Mouse (Mus musculus): Measurements from ENCODE around the gene St7l. TPM values are rescaled to one million over a fixed set of nuclear protein-coding genes. Genes with fewer than 3 reads are reported as not detected.

The St7l gene
- total RNA-seq, 1 experiment from 2014 or later = 23.4 TPM

DNA sequence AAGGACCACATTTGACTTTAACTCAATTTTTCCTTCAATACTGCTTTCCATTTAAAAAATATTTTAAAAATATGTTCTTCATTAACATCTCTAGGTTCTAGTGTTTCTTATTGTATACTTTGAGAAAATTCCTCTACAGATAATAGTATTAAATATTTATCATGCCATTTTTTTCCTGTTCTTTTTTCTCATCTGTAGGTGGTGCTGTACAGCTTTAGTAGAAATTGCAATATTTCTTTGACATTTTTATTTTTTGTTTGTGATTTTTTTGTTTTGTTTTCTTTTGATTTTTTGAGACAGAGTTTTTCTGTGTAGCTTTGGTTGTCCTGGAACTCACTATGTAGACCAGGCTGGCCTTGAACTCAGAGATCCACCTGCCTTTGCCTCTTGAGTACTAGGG, 5.8 kb downstream of the St7l start:
- no peak for ATAC-seq (replicated peaks; ENCODE audit: insufficient number of reproducible peaks, low FRiP score, low TSS enrichment, poor library complexity, severe bottlenecking)

GRCm38 (mm10) chr3:104888585-104888984, 24.8 kb downstream of the St7l start:
- no peak for ATAC-seq (replicated peaks; ENCODE audit: insufficient number of reproducible peaks, low FRiP score, low TSS enrichment, poor library complexity, severe bottlenecking)

- ATAC-seq (replicated peaks; ENCODE audit: insufficient number of reproducible peaks, low FRiP score, low TSS enrichment, poor library complexity, severe bottlenecking) = no peak
These were observed 32.3 kb downstream of the St7l start for GRCm38 (mm10) chr3:104896141-104896540.

- no peak for ATAC-seq (replicated peaks; ENCODE audit: insufficient number of reproducible peaks, low FRiP score, low TSS enrichment, poor library complexity, severe bottlenecking)
These were observed 37.3 kb downstream of the St7l start for GRCm38 (mm10) chr3:104901154-104901553.

- no peak for ATAC-seq (replicated peaks; ENCODE audit: insufficient number of reproducible peaks, low FRiP score, low TSS enrichment, poor library complexity, severe bottlenecking)
These were observed 41.6 kb downstream of the St7l start for GRCm38 (mm10) chr3:104905389-104905788.

DNA sequence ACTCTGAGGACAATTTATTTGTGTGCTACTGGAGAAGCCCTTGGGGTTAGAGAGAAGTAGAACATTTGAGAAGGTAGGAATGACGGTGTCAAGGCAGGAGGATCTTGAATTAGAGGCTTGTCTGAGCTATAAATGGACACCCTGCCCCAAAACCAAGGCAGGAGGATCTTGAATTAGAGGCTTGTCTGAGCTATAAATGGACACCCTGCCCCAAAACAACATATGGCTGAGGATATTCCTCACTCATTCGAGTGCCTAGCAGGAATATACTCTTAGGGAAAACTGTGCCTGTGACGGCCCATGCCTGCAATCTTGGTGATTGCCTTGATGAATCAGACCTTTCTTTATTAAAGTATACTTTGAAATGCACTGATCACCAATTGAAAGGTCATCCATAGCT, 42.2 kb downstream of the St7l start:
- ATAC-seq (replicated peaks; ENCODE audit: insufficient number of reproducible peaks, low FRiP score, low TSS enrichment, poor library complexity, severe bottlenecking) = no peak

GRCm38 (mm10) chr3:104909195-104909594, 45.4 kb downstream of the St7l start:
- ATAC-seq (replicated peaks; ENCODE audit: insufficient number of reproducible peaks, low FRiP score, low TSS enrichment, poor library complexity, severe bottlenecking) = no peak

DNA sequence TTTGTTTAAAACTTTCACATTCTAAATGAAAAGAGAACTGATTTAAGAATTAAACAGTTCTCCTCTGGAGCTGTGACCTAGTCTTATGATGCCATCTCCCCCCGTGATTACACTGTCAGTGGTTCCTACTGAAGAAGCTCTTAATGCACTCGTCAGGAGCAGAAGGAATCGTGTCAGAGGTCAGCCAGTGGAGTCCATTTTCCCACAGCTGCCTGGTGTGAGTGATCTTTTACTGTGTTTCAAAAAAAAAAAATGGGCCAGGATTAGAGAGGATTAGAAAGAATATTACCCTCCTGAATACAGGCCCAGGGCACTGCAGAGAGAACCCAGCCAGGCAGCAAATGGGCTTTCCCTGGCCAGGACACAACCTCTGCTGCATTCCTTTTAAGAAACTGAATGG, 51.2 kb downstream of the St7l start:
- ATAC-seq (replicated peaks; ENCODE audit: insufficient number of reproducible peaks, low FRiP score, low TSS enrichment, poor library complexity, severe bottlenecking) = no peak

- no peak for ATAC-seq (replicated peaks; ENCODE audit: insufficient number of reproducible peaks, low FRiP score, low TSS enrichment, poor library complexity, severe bottlenecking)
These were observed 65.6 kb downstream of the St7l start for GRCm38 (mm10) chr3:104929385-104929784.

GRCm38 (mm10) chr3:104937728-104938305, 74.0 kb downstream of the St7l start:
- no peak for ATAC-seq (replicated peaks; ENCODE audit: insufficient number of reproducible peaks, low FRiP score, low TSS enrichment, poor library complexity, severe bottlenecking)

GRCm38 (mm10) chr3:104938327-104938726, 74.5 kb downstream of the St7l start:
- no peak for ATAC-seq (replicated peaks; ENCODE audit: insufficient number of reproducible peaks, low FRiP score, low TSS enrichment, poor library complexity, severe bottlenecking)

- no peak for ATAC-seq (replicated peaks; ENCODE audit: insufficient number of reproducible peaks, low FRiP score, low TSS enrichment, poor library complexity, severe bottlenecking)
These were observed 76.9 kb downstream of the St7l start for GRCm38 (mm10) chr3:104940691-104941090.

- ATAC-seq (replicated peaks; ENCODE audit: insufficient number of reproducible peaks, low FRiP score, low TSS enrichment, poor library complexity, severe bottlenecking) = no peak
These were observed 78.9 kb downstream of the St7l start for GRCm38 (mm10) chr3:104942682-104943081.

DNA sequence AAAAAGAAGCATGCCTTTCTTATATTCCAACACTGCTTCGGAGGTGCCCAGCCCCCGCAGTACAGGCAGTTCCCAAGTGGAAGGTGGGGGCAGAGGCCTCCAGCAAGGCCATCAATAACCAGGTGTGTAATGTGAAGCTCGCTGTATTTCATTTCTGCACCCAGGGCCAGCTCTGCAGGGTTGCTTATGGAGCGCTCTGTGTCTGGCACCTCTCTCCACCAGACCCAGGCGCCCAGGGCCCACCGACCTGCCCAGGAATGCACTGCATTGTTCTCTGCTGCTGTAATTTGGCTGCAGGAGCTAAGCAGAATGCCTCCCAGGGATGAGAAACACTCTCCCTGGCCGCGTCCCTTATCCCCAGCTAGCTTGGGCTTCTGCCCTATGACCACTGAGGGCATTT, 79.5 kb downstream of the St7l start:
- no peak for ATAC-seq (replicated peaks; ENCODE audit: insufficient number of reproducible peaks, low FRiP score, low TSS enrichment, poor library complexity, severe bottlenecking)

DNA sequence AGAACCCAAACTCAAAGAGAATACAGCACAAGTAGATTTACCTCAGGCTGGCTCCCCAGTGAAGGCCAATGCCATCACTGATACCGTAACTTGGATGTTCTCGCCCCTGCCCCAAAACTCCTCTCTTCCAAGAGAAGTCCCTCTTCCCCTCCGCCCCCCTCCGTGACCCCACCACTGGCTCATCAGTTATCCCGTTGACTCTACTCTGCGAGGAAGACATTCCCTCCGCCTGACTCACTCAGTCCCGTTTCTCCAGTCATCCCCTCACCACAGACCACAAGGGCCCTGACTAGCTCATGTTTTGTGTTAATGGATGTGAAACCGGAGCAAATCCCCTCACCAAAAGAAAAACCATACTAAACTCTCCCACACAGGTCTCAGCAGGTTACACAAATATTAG, 81.1 kb downstream of the St7l start:
- ATAC-seq (replicated peaks; ENCODE audit: insufficient number of reproducible peaks, low FRiP score, low TSS enrichment, poor library complexity, severe bottlenecking) = no peak

DNA sequence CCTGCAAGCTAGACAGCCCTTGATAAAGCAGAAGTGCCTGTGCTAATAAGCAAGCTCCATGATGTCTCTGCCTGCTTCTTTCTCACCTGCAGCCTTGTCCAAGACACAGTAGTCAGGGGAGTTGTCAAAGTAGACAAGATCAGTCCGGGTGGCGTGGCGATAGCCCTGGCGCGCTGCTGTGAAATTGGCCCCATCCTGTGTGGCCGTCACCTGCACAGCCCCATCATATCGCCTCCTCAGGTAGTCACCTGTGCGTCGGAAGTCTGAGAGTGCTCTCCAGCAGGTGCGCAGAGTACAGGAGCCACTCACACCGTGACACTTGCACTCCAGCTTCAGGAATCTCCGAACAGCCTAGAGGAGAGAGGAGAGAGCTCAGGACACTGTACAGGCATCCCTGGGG, 87.1 kb downstream of the St7l start:
- no peak for ATAC-seq (replicated peaks; ENCODE audit: insufficient number of reproducible peaks, low FRiP score, low TSS enrichment, poor library complexity, severe bottlenecking)

- no peak for ATAC-seq (replicated peaks; ENCODE audit: insufficient number of reproducible peaks, low FRiP score, low TSS enrichment, poor library complexity, severe bottlenecking)
These were observed 89.3 kb downstream of the St7l start for GRCm38 (mm10) chr3:104952891-104953670.

DNA sequence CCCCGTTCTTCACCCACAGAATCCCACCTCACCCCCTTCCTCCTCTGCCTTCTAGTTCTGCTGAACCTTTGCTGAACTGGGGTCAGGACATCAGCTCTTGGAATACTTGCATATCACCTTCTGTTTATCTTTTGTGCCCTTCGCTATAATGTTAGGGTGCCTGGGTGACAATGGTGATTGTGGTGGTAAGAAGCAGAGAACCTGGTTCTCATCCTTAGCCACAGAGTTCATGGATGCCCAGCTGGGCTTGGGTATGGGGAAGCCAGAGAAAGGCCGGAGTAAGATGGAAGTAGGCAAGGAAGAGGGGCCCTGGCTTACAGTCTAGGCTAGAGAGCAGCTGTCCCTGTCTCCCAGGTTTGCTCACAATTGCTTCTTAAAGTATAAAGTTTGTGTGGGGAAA, 90.3 kb downstream of the St7l start:
- no peak for ATAC-seq (replicated peaks; ENCODE audit: insufficient number of reproducible peaks, low FRiP score, low TSS enrichment, poor library complexity, severe bottlenecking)

DNA sequence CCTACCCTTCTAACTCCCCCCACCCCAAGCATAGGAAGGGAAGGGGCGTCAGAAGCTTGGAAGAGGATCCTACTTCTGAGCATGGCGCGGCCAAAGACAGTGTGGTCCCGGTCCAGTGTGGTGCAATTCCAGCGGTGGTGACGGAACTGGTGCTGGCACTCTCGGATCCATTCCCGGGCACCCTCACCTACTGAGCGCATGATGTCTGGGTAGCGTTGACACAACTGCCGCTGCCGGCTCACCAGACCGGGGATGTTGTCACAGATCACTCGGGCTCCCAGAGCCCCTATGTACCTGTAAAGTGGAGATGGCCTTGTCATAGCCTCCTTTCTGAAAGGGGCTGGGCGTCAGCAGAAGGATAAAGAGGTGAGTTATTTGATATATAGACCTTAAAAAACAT, 90.7 kb downstream of the St7l start:
- no peak for ATAC-seq (replicated peaks; ENCODE audit: insufficient number of reproducible peaks, low FRiP score, low TSS enrichment, poor library complexity, severe bottlenecking)

- ATAC-seq (replicated peaks; ENCODE audit: insufficient number of reproducible peaks, low FRiP score, low TSS enrichment, poor library complexity, severe bottlenecking) = no peak
These were observed 92.4 kb downstream of the St7l start for GRCm38 (mm10) chr3:104956131-104956581.
